Mouse (Mus musculus): ENCODE data around the gene Mkrn2os.
A peak's percentile ranks its signal among the peaks of the same experiment; 100 is the strongest.

Gene Mkrn2os

DNA sequence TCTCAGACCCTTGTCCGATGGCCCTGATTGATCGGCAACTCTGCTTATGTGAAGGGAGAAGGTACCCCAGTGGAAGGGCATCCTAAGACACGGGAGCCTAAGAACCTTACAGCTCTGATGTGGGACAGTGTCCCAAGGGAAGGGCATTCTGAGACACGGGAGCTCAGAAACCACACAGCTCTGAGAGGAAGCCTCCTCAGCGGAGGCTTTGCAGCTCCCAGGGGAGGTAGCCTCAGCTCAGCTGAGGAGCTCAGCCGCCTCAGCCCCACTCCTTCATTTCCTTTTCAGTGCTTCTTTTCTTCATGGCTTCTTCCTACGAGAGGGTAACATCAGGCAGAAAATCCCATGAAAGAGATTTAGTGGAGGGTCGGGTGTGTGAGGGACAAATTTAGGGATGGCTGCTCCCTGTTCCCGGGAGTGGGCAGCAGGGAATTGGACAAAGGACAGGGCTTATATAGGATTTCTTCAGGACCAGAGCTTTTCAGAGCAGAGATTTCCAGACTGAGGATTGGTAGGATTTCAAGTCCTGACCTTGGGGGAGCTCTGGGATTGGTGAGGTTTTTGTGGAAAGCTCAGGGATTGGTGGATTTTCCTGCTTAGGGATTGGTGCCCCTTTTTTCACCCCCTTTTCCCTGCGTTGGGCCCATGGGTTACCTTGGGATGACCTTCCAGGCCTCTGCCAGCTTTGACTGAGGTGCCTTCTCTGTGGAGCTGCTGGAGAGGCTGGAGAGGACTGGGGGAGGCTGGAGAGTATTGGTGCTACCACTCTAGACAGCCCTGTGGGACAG, 9.9 kb downstream of the Mkrn2os start:
- DNase-seq (ENCODE audit: low spot score), result no peak

DNA sequence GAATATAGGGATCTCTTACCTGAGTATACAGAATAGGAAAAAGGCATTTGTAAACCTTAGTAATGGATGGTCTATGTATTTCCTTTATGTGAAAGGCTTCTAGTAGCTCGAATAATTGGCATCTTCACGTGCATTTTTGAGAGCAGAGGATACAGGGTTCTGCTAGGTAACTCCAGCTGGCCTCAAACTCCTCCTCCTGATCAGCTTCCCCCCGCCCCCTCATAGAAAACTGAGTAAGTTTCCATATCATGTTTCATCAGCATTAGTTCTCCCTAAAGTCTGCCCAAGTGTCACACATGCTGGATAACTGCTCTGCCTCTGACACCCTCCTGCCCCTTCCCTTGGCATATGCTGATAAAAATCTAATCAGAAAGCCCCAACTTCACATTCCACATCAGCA, 11.6 kb downstream of the Mkrn2os start:
- DNase-seq (ENCODE audit: low spot score), result no peak

GRCm38 (mm10) chr6:115577941-115578340, 14.4 kb downstream of the Mkrn2os start:
- no peak for DNase-seq (ENCODE audit: low spot score)

DNA sequence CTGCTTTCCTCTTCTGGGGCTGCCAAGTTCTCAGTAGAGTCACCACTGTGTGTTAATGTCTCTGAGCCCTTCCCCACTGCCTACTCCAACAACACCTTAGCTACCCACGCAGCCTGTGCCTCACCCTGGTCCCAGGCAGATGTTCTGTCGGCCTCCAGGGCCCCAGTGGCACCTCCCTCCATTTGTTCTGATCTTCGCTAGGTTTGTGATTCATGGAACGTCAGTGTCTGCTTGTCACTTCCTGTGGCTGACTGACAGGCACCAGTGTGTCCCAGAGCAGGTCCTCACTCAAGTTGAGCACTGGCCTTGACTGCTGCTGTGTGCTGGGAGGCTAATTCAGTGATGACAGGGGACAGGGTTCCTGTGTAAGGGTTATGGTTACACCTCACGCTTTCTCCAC, 15.0 kb downstream of the Mkrn2os start:
- no peak for DNase-seq (ENCODE audit: low spot score)

DNA sequence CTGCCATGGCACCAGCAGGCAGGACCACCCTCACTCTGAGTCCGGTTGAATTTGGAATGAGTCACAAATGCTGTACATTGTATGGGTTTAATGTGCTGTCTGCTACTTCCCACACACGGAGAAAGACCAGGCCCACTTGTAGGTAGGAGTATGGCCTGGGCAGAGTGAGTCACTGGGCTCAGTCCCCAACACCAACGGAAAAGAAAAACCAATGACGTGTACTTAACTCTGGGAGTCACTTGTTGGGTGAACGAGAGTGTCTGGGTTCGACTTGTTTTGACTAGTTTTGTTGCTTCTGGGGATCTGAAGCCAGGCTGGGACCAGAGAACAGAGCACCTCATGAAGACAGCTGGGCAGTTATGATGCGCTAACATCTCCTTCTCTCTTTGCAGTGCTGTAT, 18.2 kb downstream of the Mkrn2os start:
- no peak for DNase-seq (ENCODE audit: low spot score)

GRCm38 (mm10) chr6:115565479-115566045, 26.8 kb downstream of the Mkrn2os start:
- no peak for DNase-seq (ENCODE audit: low spot score)

DNA sequence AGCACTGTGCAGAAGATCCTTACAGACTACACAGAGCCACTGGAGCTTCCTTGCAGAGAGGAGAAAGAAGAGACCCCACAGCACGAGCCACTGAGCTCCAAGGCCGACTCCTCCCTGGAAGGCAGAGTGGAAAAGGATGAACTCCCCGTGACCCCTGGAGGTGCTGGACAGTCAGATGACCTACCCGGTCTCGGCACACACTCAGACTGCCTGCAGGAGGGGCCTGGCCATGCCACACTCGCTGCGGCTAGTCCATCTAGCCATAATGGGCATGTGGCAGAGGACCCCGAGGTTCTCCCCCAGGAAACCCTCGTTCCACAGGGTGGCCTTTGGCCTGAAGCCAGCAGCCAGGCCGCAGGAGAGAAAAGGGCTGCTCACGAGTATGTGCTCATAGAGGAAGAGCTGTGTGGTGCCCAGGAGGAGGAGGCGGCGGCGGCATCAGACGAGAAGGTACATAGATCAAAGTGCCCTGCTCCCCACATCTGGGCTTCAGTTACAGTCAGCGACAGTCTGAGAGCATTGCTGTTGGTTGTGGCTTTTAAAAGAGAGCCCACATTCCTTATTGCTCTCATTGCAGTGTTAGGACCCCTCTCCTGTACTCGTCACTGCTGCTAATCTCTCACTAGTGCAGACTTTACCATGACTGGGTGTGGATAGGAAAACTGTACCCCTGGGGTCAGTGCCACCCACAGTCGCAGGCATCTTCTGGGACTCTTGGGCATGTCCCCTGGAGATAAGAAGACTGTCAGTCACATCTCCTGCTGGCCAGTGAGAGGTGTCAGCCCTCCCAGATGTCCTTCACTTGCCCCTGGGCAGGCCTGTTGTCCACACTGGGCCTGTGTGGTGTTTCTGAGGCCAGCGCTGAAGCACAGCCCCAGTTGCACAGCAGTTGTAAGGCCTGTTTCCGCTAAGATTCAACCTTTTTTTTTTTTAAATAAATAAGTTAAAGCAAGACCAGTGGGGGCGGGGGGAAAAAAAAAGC, 32.4 kb downstream of the Mkrn2os start:
- DNase-seq (ENCODE audit: low spot score), result no peak

DNA sequence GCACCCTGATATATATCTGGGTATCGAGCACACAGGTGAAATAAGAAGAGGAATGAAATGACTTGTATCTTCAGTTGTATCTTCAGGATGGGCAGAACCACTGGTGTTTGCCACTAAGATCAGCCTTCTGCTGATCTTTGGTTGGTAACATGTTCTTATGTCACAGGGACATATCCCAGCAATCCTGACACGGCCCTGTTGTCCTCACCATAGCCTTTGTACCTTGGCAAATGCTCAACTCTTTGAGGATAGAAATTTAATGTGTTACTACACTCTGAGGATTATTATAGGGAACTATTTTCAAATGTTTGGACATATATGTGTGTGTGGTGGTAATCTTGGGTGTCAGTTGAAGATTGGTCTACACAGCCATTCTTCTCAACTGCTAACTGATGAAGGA, 34.2 kb downstream of the Mkrn2os start:
- DNase-seq (ENCODE audit: low spot score), result no peak

- DNase-seq (ENCODE audit: low spot score), result peak; percentile 52
Measured at GRCm38 (mm10) chr6:115555485-115555884, 36.9 kb downstream of the Mkrn2os start.

DNA sequence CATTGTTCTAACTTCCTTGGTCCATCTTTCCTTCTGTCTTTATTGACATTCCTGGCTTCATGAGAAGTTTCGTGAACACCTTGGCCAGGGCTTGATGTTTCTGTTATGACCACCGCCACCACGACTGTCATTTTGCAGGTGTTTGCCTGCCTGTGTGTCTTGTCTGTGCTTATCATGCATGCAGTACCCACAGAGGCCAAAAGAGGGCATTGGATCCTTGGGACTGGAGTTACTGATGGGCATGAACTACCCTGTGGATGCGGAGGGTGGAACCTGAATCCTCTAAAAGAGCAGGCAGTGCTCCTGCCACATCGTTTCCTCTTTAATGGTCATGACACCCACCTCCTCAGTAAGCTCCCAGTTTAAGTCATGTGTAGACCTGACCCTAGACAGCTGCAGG, 46.1 kb downstream of the Mkrn2os start:
- no peak for DNase-seq (ENCODE audit: low spot score)

- peak; percentile 98 for DNase-seq (ENCODE audit: low spot score)
Measured at GRCm38 (mm10) chr6:115544442-115544970, 47.9 kb downstream of the Mkrn2os start, which contains the start of gene Tsen2. Tsen2 (plus strand) TSS chr6:115544664.

DNA sequence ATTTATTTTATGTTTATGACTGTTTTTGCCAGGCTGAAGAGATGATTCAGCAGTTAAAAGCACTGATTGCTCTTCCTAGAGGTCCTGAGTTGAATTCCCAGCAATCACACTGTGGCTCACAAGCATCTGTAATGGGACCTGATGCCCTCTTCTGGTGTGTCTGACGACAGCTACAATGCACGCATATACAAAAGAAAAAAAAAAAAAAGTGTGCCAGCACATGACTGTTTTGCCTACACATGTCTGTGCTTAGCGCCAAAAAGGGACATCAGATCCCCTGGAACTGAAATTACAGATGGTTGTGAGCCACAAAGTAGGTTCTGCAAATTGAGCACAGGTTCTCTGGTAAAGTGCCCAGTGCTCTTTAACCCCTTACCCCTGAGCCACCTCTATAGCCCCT, 50.0 kb downstream of the Mkrn2os start:
- DNase-seq (ENCODE audit: low spot score), result no peak

- peak; percentile 66 for DNase-seq (ENCODE audit: low spot score)
Measured at GRCm38 (mm10) chr6:115541676-115542275, 50.6 kb downstream of the Mkrn2os start.

- DNase-seq (ENCODE audit: low spot score), result peak; percentile 82
Measured at GRCm38 (mm10) chr6:115538645-115539429, 53.5 kb downstream of the Mkrn2os start.

GRCm38 (mm10) chr6:115536169-115536568, 56.2 kb downstream of the Mkrn2os start:
- DNase-seq (ENCODE audit: low spot score), result no peak

DNA sequence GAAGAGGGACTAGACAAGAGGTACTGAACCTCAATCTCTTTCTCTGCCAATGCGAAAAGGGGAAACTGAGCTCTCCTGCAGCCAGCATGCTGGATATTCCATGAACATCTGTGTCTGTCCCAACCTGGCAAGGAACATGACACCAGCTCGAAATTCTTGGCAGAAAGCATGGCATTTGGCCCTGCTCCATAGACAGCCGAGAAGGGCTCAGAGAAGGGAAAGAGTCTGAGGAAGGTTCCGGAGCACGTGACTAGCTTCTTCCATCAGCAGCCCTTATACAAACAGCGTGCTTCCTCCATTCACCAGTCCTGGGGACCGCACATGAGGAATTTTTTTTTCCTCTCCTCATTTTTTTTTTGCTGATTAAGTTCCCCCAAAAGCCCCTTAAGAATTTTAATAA, 57.8 kb downstream of the Mkrn2os start:
- DNase-seq (ENCODE audit: low spot score), result no peak

All from MN1 (cell line).